Mouse (Mus musculus) monocyte, adult 2 months (primary cell): ENCODE data around the gene Cyp26a1.

Experiments
- DNase-seq, 2 experiments: peaks; one replicate each; pipeline ENCODE4 v3.0.0; 2022; ENCODE audit warnings: low spot score in 2 of 2, low read depth in 1 of 2

The Cyp26a1 gene

DNA sequence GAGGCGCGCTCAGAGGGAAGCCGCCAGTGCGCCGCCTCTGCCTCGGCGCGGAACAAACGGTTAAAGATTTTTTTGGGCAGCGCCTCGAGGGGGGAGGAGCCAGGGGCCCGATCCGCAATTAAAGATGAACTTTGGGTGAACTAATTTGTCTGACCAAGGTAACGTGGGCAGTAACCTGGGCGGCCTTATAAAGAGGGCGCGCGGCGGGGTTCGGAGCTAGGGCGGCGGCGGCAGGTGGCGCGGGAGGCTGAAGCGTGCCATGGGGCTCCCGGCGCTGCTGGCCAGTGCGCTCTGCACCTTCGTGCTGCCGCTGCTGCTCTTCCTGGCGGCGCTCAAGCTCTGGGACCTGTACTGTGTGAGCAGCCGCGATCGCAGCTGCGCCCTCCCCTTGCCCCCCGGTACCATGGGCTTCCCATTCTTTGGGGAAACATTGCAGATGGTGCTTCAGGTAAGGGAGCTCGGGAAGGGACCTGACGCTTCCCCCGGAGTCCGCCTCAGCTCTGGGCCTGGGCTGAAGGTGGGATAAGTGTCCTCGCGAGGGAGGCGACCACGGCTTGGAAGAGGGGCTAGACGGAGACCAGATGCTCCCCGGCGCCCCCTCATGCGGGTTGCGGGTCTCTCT is at the start of gene Cyp26a1:
TSS of gene Cyp26a1 (plus strand) at position 148 of the 622 bp plus-strand sequence.
- DNase-seq = no peak

DNA sequence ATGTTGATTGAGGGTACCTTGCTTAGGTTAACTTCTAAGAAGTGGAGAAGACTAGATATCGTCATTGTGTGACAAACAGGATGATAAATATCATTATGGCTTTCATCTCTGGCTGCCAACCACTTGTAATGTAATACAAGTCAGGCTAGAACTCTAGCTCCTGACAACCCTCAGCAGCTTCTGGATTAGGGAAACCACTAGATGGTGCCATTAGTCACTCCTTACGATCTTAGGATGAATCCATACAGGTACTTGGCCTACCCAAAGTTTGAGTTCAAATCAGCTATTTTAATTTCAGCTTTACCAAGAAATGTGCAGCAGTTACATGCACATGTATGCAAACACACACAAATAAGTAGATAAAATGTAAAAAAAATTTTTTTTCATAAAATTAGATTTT is 49.6 kb upstream of the Cyp26a1 start:
- DNase-seq = no peak

DNA sequence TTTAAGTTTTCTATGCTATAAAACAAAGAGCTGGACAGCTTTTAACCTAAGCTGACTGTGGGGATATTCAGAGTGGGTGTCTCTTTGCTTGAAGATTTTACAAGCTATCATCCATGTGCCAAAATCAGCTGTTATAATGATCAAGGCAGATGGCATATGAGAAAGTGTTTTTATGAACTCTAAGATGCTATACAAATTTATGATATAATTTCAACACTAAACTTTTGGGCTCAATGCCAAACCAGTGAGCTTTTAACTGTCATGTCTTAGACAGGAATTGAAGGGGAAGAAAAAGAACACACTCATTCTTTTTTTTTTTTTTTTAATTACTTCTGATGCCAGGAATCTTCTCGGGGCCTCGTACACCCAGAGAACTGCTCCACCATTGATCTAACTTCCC is 47.1 kb upstream of the Cyp26a1 start:
- DNase-seq = no peak

DNA sequence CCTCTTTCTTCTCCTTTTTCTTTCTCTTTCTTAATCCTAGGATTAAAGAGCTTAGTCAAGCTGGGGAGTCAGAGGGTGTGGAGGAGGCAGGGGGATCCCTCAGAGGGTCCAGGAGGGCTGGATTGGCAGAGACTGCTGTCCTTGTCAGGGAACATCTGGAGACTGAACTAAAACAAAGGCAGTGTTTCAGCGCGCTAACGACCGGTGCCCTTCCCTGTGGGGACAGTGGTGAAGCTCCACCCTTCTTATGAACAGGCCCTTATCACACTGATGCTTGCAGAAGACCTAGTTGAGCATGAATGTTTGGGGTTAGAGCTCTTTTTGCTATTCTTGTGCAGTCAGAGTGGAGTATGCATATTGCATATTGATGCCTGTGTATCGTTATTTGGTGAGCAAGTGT is 43.6 kb upstream of the Cyp26a1 start:
- DNase-seq = no peak

DNA sequence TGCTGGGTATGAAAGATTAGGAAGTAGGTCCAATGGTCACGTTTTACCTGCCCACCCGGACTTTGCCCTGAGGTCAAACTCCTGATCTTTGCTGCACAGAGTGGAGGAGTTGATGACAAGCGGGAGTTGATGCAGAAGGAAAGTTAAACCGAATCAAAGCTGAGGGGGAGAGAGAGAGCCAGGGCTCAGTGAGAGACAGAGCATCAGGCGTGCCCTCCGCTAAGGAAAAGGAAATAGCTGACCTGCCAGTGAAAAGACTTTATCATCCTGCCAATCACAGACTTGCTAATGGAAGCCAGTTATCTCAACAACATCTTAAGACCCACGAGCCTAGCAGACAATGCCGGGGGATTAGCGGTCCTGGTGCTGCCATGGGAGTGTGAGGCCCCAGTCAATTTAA is 41.2 kb upstream of the Cyp26a1 start:
- no peak for DNase-seq

DNA sequence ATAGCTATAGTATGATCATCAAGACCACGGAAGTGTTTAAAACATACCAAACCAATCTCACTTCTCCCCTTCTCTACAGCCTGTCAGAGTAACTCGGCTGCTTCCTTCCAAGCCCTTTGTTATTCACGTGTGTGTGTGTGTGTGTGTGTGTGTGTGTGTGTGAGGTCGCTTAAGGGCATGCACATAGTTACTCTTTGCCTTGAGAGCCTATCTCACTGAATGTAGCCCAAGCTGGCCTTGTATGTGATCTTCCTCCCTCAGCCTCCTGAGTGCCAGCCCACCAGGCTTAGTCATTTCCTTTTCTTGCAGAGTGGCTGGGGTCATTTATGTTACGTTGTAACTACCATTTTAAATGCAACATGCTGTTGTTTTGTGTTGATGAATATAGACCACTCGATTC is 32.3 kb upstream of the Cyp26a1 start:
- no peak for DNase-seq

DNA sequence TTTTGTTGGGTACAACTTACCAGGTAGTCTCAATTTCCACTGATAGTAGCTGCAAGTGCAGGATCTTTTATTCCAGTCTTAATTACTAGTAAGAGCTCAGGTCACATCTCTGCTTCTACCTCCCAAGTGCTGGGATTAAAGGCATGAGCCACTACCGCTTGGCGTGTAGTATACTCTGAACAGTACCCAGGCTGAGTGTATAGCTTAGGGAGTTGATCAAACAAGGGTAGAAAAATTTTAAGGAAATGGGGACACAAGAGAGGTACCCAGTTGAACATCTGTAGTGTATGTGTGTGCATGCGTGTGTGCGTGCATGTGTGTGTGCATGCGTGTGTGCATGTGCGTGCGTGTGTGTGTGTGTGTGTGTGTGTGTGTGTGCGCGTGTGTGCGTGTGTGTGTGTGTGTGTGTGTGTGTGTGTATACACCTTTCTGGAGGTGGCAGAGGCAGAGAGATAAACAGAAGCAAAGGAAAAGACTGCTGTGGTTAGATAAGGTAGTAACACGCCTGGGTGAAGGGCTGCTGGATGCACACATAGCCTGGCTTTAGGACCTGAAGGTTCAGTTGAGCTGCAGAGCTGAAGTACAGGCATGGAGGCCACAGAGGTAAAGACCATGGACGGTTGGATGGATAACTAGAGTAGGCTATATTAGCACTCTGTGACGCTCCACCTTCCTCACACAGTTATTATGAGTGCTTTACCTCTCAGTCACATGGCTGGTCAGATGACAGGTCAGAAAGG is 29.6 kb upstream of the Cyp26a1 start:
- no peak for DNase-seq

DNA sequence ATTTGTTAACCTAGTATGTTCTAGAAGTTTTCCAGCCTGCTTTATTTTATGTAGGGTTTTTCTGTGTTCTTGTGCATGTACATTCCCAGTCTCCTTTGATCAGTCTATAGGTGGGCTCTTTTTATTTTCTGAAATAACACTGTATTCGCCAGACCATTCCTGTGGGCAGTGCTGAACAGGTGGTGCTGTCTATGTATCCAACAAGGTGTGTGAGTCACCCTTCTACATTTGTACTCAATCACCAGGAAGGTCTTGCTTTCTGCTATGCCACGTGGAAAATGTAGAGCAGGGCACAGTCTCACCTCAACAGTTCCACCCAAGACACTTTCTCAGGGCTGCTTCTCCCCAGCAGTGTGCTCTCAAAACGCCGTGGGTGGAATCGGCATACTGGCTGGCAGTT is 28.9 kb upstream of the Cyp26a1 start:
- DNase-seq = no peak

DNA sequence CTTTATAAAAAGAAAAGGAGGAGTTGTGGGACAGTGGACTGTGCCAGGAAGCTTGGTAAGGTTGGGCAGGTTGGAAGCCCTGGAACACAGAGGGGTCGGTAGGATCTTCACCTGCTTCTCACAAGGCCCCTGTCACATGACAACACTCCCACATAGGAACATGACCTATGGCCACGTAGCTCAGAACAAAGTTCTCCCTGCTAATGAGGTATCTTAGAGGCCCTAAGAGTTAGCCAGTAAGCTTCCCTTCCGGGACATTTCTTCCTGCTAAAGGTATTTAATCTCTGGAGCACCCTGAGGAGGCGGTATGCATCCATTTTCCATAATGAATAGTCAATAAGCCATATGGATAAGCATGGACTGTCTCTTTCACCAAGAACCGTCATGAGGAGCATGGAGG is 28.1 kb upstream of the Cyp26a1 start:
- no peak for DNase-seq

DNA sequence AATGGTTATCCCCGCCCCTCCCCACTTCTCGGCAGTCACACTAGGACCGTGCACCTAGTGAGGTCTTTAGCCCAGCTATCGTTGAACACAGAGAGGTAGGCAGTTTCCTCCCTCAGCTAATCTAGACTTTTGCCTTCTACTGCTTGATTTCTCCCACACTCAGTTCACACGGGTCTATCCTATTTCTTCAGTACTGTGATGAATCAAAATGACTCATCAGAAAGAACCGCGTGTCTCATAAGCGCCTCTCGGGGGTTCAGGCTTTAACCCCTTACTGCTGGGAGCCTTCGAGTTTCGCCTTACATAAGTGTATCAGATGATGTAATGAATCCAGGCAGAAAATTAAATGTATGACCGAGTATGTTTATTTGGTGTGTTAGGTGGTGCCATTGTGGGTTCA is 24.2 kb upstream of the Cyp26a1 start:
- no peak for DNase-seq

DNA sequence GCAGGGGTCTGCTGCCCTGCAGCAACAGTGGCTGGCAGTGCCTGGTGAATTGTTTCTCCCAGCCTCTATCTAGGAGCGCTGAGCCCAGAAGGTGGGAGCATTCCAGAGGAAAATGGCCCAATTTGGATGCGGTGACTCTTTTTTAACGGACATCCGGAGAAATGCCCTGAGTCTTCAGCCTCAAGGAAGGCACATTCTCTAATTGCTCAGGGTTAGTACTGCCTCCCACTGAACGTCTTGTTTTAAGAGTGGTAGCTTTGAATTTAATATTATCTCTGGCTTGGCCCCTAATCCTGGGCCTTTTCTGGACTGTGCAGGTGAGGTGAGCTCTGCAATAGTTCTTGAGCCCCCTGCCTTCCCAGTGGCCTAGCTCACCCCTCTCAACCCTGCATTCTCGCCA is 12.3 kb upstream of the Cyp26a1 start, which contains the start of gene Cyp26c1:
TSS of gene Cyp26c1 (plus strand) at position 301 of the 400 bp plus-strand sequence.
- no peak for DNase-seq

DNA sequence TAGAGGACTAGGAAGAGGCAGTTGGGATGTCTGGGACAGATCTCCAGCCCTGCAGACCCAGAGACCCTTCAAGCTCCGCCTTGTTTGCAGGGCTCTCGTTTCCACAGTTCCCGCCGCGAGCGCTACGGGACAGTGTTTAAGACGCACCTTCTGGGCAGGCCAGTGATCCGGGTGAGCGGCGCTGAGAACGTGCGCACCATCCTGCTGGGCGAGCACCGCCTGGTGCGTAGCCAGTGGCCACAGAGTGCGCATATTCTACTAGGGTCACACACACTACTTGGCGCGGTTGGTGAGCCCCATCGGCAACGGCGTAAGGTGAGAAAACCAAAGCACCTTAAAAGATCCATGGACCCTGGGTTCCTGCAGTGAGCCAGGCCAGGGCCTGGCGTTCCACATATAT is 11.3 kb upstream of the Cyp26a1 start:
- no peak for DNase-seq

DNA sequence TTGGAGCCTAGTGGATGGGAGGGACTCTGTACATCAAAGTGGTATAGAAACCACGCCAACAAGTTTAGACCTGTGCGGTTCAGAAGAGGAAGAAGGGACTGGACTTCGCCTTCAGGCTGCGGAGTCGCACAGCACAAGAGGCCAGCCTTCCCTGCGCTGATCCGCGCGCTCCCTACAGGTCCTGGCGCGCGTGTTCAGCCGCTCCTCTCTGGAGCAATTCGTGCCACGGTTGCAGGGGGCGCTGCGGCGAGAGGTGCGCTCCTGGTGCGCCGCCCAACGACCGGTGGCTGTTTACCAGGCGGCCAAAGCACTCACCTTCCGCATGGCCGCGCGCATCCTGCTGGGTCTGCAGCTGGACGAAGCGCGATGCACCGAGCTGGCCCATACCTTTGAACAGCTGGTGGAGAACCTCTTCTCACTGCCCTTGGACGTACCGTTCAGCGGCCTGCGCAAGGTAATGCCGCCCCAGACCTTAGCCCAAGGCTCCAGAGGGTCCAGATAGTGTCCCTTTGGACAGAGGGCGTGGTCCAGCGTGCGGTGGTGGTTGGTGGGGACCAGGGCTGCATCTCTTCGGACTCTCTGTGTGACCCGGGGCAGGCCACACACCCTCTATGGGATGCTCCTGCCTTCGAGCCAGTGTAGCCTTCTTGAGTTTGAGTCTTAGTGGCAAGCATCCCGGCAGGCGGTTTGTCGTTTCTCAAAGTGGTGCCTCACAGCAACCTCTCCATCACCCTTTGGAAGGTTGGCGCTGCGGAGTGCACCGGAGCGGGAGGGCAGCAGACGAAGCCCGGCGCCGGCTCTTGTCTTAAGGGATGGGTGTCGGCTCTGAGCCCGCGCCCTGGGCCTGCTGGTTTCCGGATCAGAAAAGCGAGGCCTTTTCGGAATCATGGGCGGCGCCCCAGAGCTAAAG is 10.4 kb upstream of the Cyp26a1 start:
- no peak for DNase-seq

DNA sequence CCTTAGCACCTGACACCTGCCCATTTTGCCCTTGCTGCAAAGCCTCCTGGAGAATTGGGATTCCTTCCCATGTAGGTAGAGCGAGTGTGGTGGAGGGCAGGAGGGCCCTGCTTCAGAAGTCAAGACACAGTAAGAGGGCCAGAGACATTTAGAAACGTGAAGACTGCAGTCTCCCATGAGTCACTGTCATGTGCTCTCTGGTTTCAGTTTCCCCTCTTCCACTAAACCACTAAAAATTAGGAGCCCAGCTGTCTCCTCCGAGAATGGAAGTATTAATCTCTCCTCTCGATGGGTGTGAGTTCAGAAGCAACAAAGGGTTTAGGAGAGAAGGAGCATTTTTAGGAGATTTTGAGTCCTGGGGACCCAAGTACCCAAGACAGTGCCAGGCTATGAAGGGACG is 8.1 kb upstream of the Cyp26a1 start:
- no peak for DNase-seq

DNA sequence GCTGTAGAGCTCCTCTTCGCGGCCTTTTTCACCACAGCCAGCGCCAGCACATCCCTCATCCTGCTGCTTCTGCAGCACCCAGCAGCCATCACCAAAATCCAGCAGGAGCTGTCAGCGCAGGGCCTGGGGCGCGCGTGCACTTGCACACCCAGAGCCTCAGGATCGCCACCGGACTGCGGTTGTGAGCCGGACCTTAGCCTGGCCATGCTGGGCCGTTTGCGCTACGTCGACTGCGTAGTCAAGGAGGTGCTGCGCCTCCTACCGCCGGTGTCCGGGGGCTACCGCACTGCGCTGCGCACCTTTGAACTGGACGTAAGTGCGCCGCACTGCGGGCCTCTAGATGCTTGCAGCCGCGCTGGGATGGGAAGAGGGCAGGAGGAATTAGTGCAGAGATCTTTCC is 6.9 kb upstream of the Cyp26a1 start:
- no peak for DNase-seq

DNA sequence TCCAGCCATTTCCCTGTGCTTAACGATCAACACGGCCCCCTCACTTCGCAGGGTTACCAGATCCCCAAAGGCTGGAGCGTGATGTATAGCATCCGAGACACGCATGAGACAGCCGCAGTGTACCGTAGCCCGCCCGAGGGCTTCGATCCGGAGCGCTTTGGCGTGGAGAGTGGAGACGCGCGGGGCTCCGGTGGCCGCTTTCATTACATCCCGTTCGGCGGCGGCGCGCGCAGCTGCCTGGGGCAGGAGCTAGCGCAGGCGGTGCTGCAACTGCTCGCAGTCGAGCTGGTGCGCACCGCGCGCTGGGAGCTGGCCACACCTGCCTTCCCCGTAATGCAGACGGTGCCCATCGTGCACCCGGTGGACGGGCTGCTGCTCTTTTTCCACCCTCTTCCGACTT is 4.7 kb upstream of the Cyp26a1 start:
- DNase-seq = no peak

DNA sequence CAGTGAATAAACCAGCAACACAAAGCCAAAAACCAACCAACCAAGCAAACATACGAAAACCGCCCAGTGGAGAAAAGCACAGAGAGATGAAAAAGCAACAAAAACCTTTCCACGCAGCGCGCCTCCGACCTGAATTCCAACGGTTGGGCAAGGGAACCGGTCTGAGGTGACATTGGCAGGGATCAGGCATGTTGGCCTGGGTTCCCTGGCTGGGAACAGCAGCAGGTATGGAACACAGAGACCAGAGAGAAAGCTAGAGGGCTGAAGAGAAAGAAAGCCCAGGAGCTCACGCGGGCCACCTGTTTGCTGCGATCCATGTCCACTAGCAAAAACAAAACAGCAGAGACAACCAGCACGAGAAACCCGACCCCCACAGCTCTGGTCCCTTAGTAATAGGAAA is 2.5 kb upstream of the Cyp26a1 start:
- no peak for DNase-seq

DNA sequence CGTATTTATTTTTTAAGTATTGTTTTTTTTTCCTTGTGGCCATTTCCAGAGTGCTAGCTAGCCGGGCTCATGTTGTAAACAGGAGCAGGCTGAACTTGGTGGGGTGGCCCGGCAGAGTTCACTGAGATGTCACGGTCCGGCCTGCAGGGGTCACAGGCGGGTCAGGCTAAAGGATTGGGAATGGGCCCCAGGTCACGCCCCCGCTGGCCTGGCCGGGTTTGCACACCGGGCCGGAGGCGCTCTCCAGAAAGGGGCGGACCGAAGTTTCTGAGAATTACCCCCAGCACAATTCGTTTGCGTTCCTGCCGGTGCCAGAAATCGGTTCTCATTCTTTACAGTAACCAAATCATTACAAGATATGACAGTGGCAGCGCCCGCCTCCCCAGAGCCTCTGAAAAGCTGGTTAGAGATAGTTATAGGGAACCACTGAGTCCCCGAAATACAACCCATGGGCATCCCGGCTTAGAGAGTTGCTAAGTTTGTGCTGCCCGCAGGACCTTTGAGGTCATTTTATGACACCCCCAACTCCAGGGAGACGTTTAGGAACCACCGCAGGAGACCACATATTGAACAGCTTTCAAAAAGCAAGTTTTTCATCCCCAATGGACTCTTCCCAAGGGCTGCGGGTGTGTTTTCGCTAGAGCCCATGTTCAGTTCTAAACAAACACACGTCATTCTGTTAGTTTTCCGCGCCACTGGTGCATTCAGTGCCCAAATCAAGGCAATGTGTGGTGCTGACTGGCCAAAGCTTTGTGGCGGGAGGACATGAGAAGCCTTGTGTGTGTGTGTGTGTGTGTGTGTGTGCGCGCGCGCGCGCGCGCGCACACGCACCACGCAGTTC is 1.6 kb upstream of the Cyp26a1 start:
- DNase-seq = no peak

DNA sequence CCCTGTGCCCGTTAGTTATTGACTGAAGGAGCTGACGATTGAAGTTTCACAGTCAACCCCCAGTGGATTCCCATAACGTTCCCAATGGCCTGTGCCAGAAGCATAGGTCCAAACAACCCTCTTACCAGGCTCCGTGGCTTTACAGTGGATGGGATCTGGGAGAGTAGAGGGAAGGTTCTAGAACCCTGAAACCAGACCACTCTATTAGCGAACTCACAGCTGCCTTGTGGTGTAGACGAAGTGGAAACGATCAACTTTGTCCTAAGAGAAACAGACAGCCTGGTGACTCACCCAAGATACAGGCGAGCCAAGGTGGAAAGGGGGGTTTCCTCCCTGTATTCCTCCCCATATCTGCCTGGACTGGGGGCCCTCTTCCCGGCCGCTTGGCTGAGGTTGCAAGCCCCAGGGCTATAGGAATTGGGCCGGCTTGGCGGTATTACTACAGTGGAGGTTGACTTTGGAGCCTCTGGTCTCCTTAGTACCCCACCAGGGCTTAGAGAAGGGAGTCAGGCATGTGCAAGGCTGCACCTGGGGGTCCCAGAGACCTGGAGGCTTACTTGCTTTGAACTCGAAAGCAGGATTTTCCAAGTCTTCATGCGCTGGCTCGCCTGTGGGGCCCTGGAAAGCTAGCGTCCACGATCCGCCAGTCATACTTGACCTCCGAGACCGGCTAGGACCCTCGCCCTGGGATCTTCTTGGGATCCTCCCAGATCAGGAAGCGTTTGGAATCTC is 829 bp upstream of the Cyp26a1 start:
- no peak for DNase-seq

DNA sequence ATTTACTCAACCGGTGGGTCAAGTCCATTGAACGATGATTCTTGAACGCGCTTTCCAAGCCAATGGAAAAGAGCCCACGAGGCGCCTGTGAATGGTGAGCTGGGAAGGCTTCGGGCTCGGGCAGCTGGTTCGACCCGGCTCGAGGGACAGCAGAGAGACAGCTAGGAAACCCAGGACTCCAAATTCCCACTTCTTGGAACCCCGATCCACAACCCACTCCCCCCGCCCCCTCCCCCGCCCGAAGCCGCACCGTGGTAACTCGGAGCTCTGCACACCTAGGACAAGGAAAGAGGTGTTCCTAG is 312 bp upstream of the Cyp26a1 start:
- DNase-seq = no peak
